Mouse (Mus musculus): Measurements from ENCODE around the gene Tmem82. TPM values are rescaled to one million over a fixed set of nuclear protein-coding genes. Genes with fewer than 3 reads are reported as not detected.

The Tmem82 gene
- 2.1 and 2.4 TPM in 2 replicates for polyA plus RNA-seq (2012; rRNA removed)

DNA sequence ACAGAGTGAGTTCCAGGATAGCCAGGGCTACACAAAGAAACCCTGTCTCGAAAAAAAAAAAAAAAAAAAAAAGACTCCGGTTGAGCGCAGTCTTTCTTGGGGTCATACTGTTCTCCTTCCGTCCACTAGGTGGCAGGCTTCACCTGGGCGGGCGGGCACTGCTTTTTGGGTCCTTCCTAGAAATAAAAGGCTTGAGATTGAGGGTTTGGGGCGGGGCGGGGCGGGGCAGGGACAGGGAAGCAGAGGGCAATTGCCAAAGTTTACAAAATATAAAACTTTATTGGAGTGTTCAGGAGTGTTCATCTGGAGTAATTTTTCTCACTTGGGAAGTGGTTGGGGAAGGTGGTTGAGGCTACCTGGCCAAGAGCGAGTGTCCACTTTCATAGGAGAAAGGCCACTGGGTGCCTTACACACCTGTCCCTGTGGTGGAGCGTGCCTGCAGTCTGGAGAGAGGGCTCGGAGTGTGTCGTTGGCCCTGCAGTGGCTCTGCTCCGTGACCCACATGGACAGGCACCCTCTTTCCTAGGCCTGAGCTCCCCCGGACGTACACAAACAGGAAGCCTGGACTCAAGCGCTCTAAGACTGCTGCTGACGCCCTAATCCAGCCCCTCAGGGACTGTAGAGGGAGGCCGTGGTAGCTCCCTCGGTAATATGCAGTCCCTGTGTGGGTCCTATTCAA lies at the start of gene Tmem82:
Tmem82 (minus strand) TSS at position 69 of the 679 bp plus-strand sequence.

DNA sequence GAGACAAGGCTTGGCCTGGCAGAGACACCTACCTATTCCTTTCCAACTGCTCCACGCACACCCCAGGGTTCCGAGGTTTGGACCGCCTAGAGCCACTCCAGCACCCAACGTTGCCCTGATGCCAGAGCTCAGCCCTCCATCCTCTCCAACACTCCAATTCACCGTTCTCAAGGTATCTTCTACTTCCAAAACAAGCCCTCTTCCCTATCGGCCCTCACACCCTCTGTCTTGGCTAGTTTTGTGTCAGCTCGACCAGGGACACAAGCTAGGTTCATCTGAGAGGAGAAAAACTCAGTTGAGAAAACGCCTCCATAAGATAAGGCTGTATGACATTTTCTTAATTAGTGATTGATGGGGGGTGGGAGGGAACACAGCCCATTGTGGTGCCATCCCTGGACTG lies 46.4 kb upstream of the Tmem82 start, which contains the start of gene Plekhm2:
Plekhm2 (minus strand) TSS at position 101 of the 400 bp plus-strand sequence.

GRCm38 (mm10) chr4:141623666-141624065 lies 5.2 kb upstream of the Tmem82 start, which contains the start of gene Slc25a34:
TSS of gene Slc25a34 (minus strand) at chr4:141623821.

DNA sequence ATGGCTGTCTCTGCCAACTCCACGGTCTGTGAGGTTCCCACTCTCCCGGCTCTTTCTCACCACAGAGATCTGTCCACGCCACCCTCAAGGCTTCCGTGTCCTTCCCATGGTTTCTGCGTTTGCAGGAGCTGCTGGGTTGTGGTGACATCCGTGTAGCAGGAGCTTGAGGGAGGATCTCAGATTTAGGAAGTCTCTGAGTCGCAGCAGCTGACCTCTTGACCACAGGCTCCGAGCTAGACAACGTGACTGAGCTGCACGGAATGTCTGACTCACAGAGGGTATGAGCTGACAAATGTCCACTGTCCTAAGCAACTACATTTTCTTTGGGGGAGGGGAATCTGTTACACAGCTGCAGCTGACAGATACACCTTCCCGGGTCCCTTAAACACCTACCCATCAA lies 12.6 kb downstream of the Tmem82 start, which contains the start of gene Fblim1:
Fblim1 (minus strand) TSS at position 236 of the 400 bp plus-strand sequence.

Other genes starting within 250 kb of the Tmem82 start
- gene Clcnka, start 219.9 kb downstream of the Tmem82 start, polyA plus RNA-seq (2012; rRNA removed), result 0.01 TPM in 1 of 2 replicates, not detected in the other
- gene Clcnkb, start 202.6 kb downstream of the Tmem82 start, polyA plus RNA-seq (2012; rRNA removed), result not detected in 2 replicates
- gene Hspb7, start 197.9 kb downstream of the Tmem82 start, polyA plus RNA-seq (2012; rRNA removed), result 0.05 and 0.17 TPM in 2 replicates
- gene Srarp, start 182.5 kb downstream of the Tmem82 start, polyA plus RNA-seq (2012; rRNA removed), result not detected in 2 replicates
- gene Zbtb17, start 174.0 kb downstream of the Tmem82 start, polyA plus RNA-seq (2012; rRNA removed), result 8.0 and 8.6 TPM in 2 replicates
- gene Spen, start 80.0 kb downstream of the Tmem82 start, polyA plus RNA-seq (2012; rRNA removed), result 3.2 and 4.0 TPM in 2 replicates
- 1.1 and 1.2 TPM in 2 replicates for gene Fblim1, start 12.5 kb downstream of the Tmem82 start, polyA plus RNA-seq (2012; rRNA removed)
- 0.02 and 0.07 TPM in 2 replicates for gene Slc25a34, start 5.2 kb upstream of the Tmem82 start, polyA plus RNA-seq (2012; rRNA removed)
- 3.4 and 3.9 TPM in 2 replicates for gene Plekhm2, start 46.3 kb upstream of the Tmem82 start, polyA plus RNA-seq (2012; rRNA removed)
- 2.3 and 3.8 TPM in 2 replicates for gene Rsc1a1, start 67.0 kb upstream of the Tmem82 start, polyA plus RNA-seq (2012; rRNA removed)
- gene Ddi2, start 104.8 kb upstream of the Tmem82 start, polyA plus RNA-seq (2012; rRNA removed), result 8.7 and 11.1 TPM in 2 replicates
- 10.0 and 12.1 TPM in 2 replicates for gene Agmat, start 128.0 kb upstream of the Tmem82 start, polyA plus RNA-seq (2012; rRNA removed)
- 2.4 and 2.9 TPM in 2 replicates for gene Dnajc16, start 172.3 kb upstream of the Tmem82 start, polyA plus RNA-seq (2012; rRNA removed)
- 6.8 and 8.4 TPM in 2 replicates for gene Casp9, start 175.0 kb upstream of the Tmem82 start, polyA plus RNA-seq (2012; rRNA removed)
- not detected in 2 replicates for gene Cela2a, start 207.5 kb upstream of the Tmem82 start, polyA plus RNA-seq (2012; rRNA removed)
- not detected in 2 replicates for gene Ctrc, start 227.7 kb upstream of the Tmem82 start, polyA plus RNA-seq (2012; rRNA removed)

All from liver, embryonic 14 days (tissue).